Mouse (Mus musculus): ENCODE measurements at regions not wholly inside any gene's neighbourhood (a gene's known extent, or its start where the extent isn't known, plus 50 kb on each side); places are given as distances from the start of the nearest gene placed in this dataset.
"Not testable (repeated sequence)": the region's sequence is repeated elsewhere in the genome, so short reads cannot be mapped to it uniquely, and the experiment has no call there.

DNA sequence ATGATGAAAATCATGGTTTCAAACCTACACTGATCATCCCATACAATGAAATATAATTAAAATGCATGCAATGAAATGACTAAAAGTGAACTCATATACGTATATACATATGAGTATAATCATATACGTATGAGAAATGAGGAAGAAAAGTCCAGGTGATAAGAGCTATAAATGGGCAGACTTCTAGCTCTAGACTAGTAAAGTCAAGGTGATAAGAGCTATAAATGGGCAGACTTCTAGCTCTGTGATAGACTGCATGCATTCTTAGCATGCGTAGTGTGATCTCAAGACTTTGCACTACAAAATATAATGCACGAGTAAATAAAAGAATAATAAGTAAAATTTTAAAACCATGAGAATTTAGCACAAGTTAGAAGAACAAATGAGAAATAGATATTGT is 606.2 kb upstream of the Gpc5 start:
- no peak overlapping the region for H3K27ac ChIP-seq (replicated peaks in 1 of 2; ENCODE audit: control insufficient read depth in 1 of 2, insufficient read depth in 1 of 2, low read depth in 2 of 2, low read length in 2 of 2)
- H3K4me2 ChIP-seq (ENCODE audit: low read length) = no peak overlapping the region

GRCm38 (mm10) chr14:114493371-114493770 is 598.6 kb upstream of the Gpc5 start:
- not testable (repeated sequence) for H3K27ac ChIP-seq (replicated peaks in 1 of 2; ENCODE audit: control insufficient read depth in 1 of 2, insufficient read depth in 1 of 2, low read depth in 2 of 2, low read length in 2 of 2); H3K27me3 ChIP-seq (ENCODE audit: control insufficient read depth, insufficient read depth, low read length); H3K9ac ChIP-seq (ENCODE audit: low read length); H3K4me1 ChIP-seq (ENCODE audit: control insufficient read depth in 2 of 2, insufficient read depth in 2 of 2, low read length in 2 of 2); H3K36me3 ChIP-seq (ENCODE audit: control insufficient read depth, insufficient read depth, low read length); H3K4me2 ChIP-seq (ENCODE audit: low read length); H3K4me3 ChIP-seq (ENCODE audit: control insufficient read depth in 1 of 2, insufficient read depth in 1 of 2, low read depth in 1 of 2, low read length in 2 of 2); H3K9me3 ChIP-seq (ENCODE audit: control insufficient read depth, low read length); ATAC-seq (ENCODE audit: insufficient number of reproducible peaks, insufficient read depth, low FRiP score, low read depth)
- 95% methylated on average over 3 of the region's 3 CpGs for WGBS

More for the DNA sequence above, 606.2 kb upstream of the Gpc5 start:
- Histone ChIP-seq H3K4me1 (ENCODE audit: control insufficient read depth in 2 of 2, insufficient read depth in 2 of 2, low read length in 2 of 2) (no peaks in the 10 kb centered on the region), H3K9ac (ENCODE audit: low read length) (no peak overlapping the region), H3K4me3 (ENCODE audit: control insufficient read depth in 1 of 2, insufficient read depth in 1 of 2, low read depth in 1 of 2, low read length in 2 of 2) (no peak overlapping the region), H3K9me3 (ENCODE audit: control insufficient read depth, low read length) (no peaks in the 10 kb centered on the region), H3K36me3 (ENCODE audit: control insufficient read depth, insufficient read depth, low read length) (no peaks in the 10 kb centered on the region), H3K27me3 (ENCODE audit: control insufficient read depth, insufficient read depth, low read length) (no peaks in the 10 kb centered on the region)
- no peak for ATAC-seq (ENCODE audit: insufficient number of reproducible peaks, insufficient read depth, low FRiP score, low read depth)
- 82% methylated on average over 4 of the region's 4 CpGs for WGBS

GRCm38 (mm10) chr14:114504976-114505375 is 587.0 kb upstream of the Gpc5 start:
- H3K4me1 ChIP-seq (ENCODE audit: control insufficient read depth in 2 of 2, insufficient read depth in 2 of 2, low read length in 2 of 2) = no peaks in the 10 kb centered on the region
- H3K4me2 ChIP-seq (ENCODE audit: low read length) = no peak overlapping the region
- no peak for ATAC-seq (ENCODE audit: insufficient number of reproducible peaks, insufficient read depth, low FRiP score, low read depth)
- H3K9ac ChIP-seq (ENCODE audit: low read length) = no peak overlapping the region
- no peaks in the 10 kb centered on the region for H3K27me3 ChIP-seq (ENCODE audit: control insufficient read depth, insufficient read depth, low read length)
- no peak overlapping the region for H3K4me3 ChIP-seq (ENCODE audit: control insufficient read depth in 1 of 2, insufficient read depth in 1 of 2, low read depth in 1 of 2, low read length in 2 of 2)
- H3K27ac ChIP-seq (replicated peaks in 1 of 2; ENCODE audit: control insufficient read depth in 1 of 2, insufficient read depth in 1 of 2, low read depth in 2 of 2, low read length in 2 of 2) = no peak overlapping the region
- H3K9me3 ChIP-seq (ENCODE audit: control insufficient read depth, low read length) = no peaks in the 10 kb centered on the region
- no peaks in the 10 kb centered on the region for H3K36me3 ChIP-seq (ENCODE audit: control insufficient read depth, insufficient read depth, low read length)

DNA sequence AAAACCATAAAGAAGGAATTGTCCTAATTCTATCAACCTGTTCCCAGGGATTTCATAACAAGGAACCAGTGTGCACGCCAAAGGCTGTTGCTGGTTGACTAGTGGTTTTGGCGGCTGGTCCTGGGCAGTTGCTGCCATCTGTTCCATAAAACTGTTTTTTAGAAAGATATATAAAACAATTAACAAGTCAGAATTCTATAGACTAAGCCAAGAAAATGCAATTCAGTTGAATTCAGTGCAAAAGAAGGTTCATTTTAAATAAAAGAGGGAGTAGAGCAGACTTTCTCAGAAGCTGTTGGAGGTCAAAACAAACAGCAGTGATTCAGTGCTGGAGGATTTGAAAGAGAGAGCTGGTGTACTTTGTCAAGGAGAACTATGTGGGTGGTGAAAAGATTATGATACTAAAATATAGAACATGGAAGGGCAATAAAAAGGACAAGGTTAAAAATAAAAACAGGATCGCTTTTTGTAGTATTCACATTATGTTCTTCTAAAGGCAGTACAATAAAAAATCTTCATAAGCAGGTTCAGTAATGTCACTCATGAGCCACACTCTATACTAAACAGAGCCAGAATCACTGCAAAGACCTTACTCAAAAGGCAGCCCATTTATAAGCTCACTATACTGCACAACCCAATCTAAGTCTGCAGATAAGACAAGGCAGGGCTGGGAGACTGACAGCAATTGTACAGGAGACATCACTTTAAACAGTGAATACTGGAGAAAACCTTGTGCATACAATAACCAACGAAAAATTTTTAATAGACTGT is 543.9 kb upstream of the Gpc5 start:
- Histone ChIP-seq H3K27me3 (ENCODE audit: control insufficient read depth, insufficient read depth, low read length) (no peaks in the 10 kb centered on the region), H3K4me1 (ENCODE audit: control insufficient read depth in 2 of 2, insufficient read depth in 2 of 2, low read length in 2 of 2) (no peaks in the 10 kb centered on the region), H3K9ac (ENCODE audit: low read length) (no peak overlapping the region), H3K4me3 (ENCODE audit: control insufficient read depth in 1 of 2, insufficient read depth in 1 of 2, low read depth in 1 of 2, low read length in 2 of 2) (no peak overlapping the region), H3K36me3 (ENCODE audit: control insufficient read depth, insufficient read depth, low read length) (no peaks in the 10 kb centered on the region), H3K4me2 (ENCODE audit: low read length) (no peak overlapping the region), H3K9me3 (ENCODE audit: control insufficient read depth, low read length) (no peaks in the 10 kb centered on the region), H3K27ac (replicated peaks in 1 of 2; ENCODE audit: control insufficient read depth in 1 of 2, insufficient read depth in 1 of 2, low read depth in 2 of 2, low read length in 2 of 2) (no peak overlapping the region)
- ATAC-seq (ENCODE audit: insufficient number of reproducible peaks, insufficient read depth, low FRiP score, low read depth) = no peak
- 76% methylated on average over 4 of the region's 4 CpGs for WGBS

GRCm38 (mm10) chr14:114549101-114549500 is 542.9 kb upstream of the Gpc5 start:
- no peak overlapping the region for H3K27ac ChIP-seq (replicated peaks in 1 of 2; ENCODE audit: control insufficient read depth in 1 of 2, insufficient read depth in 1 of 2, low read depth in 2 of 2, low read length in 2 of 2)
- WGBS = 70% methylated on average over 1 of the region's 1 CpGs
- H3K4me2 ChIP-seq (ENCODE audit: low read length) = no peak overlapping the region
- no peak overlapping the region for H3K4me3 ChIP-seq (ENCODE audit: control insufficient read depth in 1 of 2, insufficient read depth in 1 of 2, low read depth in 1 of 2, low read length in 2 of 2)
- no peaks in the 10 kb centered on the region for H3K36me3 ChIP-seq (ENCODE audit: control insufficient read depth, insufficient read depth, low read length)
- H3K9me3 ChIP-seq (ENCODE audit: control insufficient read depth, low read length) = no peaks in the 10 kb centered on the region
- H3K4me1 ChIP-seq (ENCODE audit: control insufficient read depth in 2 of 2, insufficient read depth in 2 of 2, low read length in 2 of 2) = no peaks in the 10 kb centered on the region
- ATAC-seq (ENCODE audit: insufficient number of reproducible peaks, insufficient read depth, low FRiP score, low read depth) = no peak
- no peaks in the 10 kb centered on the region for H3K27me3 ChIP-seq (ENCODE audit: control insufficient read depth, insufficient read depth, low read length)
- no peak overlapping the region for H3K9ac ChIP-seq (ENCODE audit: low read length)

- Histone ChIP-seq H3K27ac (replicated peaks in 1 of 2; ENCODE audit: control insufficient read depth in 1 of 2, insufficient read depth in 1 of 2, low read depth in 2 of 2, low read length in 2 of 2) (no peak overlapping the region), H3K9ac (ENCODE audit: low read length) (no peak overlapping the region), H3K36me3 (ENCODE audit: control insufficient read depth, insufficient read depth, low read length) (no peaks in the 10 kb centered on the region), H3K4me3 (ENCODE audit: control insufficient read depth in 1 of 2, insufficient read depth in 1 of 2, low read depth in 1 of 2, low read length in 2 of 2) (no peak overlapping the region), H3K27me3 (ENCODE audit: control insufficient read depth, insufficient read depth, low read length) (no peaks in the 10 kb centered on the region), H3K4me2 (ENCODE audit: low read length) (no peak overlapping the region), H3K4me1 (ENCODE audit: control insufficient read depth in 2 of 2, insufficient read depth in 2 of 2, low read length in 2 of 2) (no peaks in the 10 kb centered on the region), H3K9me3 (ENCODE audit: control insufficient read depth, low read length) (no peaks in the 10 kb centered on the region)
- no peak for ATAC-seq (ENCODE audit: insufficient number of reproducible peaks, insufficient read depth, low FRiP score, low read depth)
- WGBS = 36% methylated on average over 4 of the region's 4 CpGs
Observed at GRCm38 (mm10) chr14:114566411-114567030, 525.5 kb upstream of the Gpc5 start.

- 21% methylated on average over 14 of the region's 14 CpGs for WGBS
- H3K9me3 ChIP-seq (ENCODE audit: control insufficient read depth, low read length) = no peaks in the 10 kb centered on the region
- no peaks in the 10 kb centered on the region for H3K27me3 ChIP-seq (ENCODE audit: control insufficient read depth, insufficient read depth, low read length)
- H3K36me3 ChIP-seq (ENCODE audit: control insufficient read depth, insufficient read depth, low read length) = no peaks in the 10 kb centered on the region
- H3K27ac ChIP-seq (replicated peaks in 1 of 2; ENCODE audit: control insufficient read depth in 1 of 2, insufficient read depth in 1 of 2, low read depth in 2 of 2, low read length in 2 of 2) = no peak overlapping the region
- peak overlapping the region in 1 of 2 experiments; percentile 23; a peak in 2 of 4 replicates for H3K4me3 ChIP-seq (ENCODE audit: control insufficient read depth in 1 of 2, insufficient read depth in 1 of 2, low read depth in 1 of 2, low read length in 2 of 2)
- peak overlapping the region; percentile 3; the same call in 1 of the 2 replicates for H3K9ac ChIP-seq (ENCODE audit: low read length)
- H3K4me1 ChIP-seq (ENCODE audit: control insufficient read depth in 2 of 2, insufficient read depth in 2 of 2, low read length in 2 of 2) = no peaks in the 10 kb centered on the region
- ATAC-seq (ENCODE audit: insufficient number of reproducible peaks, insufficient read depth, low FRiP score, low read depth) = no peak
- H3K4me2 ChIP-seq (ENCODE audit: low read length) = peak overlapping the region; percentile 56
Observed at GRCm38 (mm10) chr14:114567673-114568309, 524.2 kb upstream of the Gpc5 start.
